Mouse (Mus musculus): ENCODE measurements around the gene Riox1.

DNA sequence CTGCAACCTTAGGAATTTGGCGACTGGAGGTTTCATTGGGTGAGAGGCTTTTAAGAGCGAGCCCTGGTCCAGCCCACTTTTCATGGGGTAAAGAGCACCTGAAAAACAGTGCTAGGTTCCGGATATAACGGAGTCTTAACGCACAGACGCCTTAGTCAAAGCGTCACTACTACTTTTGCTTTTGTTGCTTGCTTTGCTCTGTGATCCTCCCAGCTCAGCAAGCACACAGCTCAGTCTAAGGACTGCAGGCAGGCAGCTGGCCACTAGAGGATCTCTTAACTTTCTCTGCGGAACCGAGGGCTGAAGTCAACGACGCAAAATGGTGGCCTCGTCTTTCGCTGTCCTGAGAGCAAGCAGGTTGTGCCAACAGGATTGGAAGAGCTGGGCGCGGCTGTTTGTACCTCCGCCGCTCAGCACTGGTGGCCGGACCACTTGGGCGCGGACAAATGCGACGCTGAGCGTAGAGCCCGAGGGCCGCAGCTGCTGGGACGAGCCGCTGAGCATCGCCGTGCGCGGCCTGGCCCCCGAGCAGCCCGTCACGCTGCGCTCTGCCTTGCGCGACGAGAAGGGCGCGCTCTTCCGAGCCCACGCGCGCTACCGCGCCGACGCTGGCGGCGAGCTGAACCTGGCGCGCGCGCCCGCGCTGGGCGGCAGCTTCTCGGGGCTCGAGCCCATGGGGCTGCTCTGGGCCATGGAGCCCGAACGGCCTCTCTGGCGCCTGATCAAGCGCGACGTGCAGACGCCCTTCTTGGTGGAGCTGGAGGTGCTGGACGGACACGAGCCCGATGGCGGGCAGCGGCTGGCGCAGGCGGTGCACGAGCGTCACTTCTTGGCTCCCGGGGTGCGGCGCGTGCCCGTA, 37.4 kb downstream of the Riox1 start, which contains the start of gene Acot2:
- TF ChIP-seq ZNF384 (IDR thresholded peaks at IDR 0.05; ENCODE audit: low read depth, low read length) (no peak), HCFC1 (IDR thresholded peaks at IDR 0.05; ENCODE audit: borderline replicate concordance, insufficient read depth, low read length) (no peak; the same call in 1 of the 2 replicates), MAFK (IDR thresholded peaks at IDR 0.05; ENCODE audit: insufficient read depth, low read depth, low read length) (no peak), ZC3H11A (IDR thresholded peaks at IDR 0.05; ENCODE audit: borderline replicate concordance, low read depth, low read length) (no peak), CHD2 (IDR thresholded peaks at IDR 0.05; ENCODE audit: low read depth, low read length) (no peak)
